Mouse (Mus musculus): ENCODE data around the gene Fam102a. TPM values are rescaled to one million over a fixed set of nuclear protein-coding genes. Genes with fewer than 3 reads are reported as not detected.

Gene Fam102a
- polyA plus RNA-seq, 1 experiment from 2014 or later, result 16.6 TPM

- Histone ChIP-seq H3K27me3 (ENCODE audit: control insufficient read depth, insufficient read depth, low read length) (no peaks in the 10 kb centered on the region), H3K36me3 (ENCODE audit: control insufficient read depth, insufficient read depth, low read length) (no peaks in the 10 kb centered on the region), H3K4me2 (replicated peaks; ENCODE audit: low read depth) (no peak overlapping the region), H3K4me3 (ENCODE audit: low read depth, low read length) (no peak overlapping the region), H3K27ac (replicated peaks) (no peak overlapping the region), H3K9me3 (ENCODE audit: control insufficient read depth, low read length) (no peaks in the 10 kb centered on the region), H3K4me1 (replicated peaks; ENCODE audit: control insufficient read depth, insufficient read depth) (no peaks in the 10 kb centered on the region), H3K9ac (ENCODE audit: low read length) (no peak overlapping the region)
- ATAC-seq (ENCODE audit: low FRiP score, low TSS enrichment) (no peak), DNase-seq (ENCODE audit: low spot score) (no peak)
- WGBS, result 37% methylated on average over 2 of the region's 2 CpGs
- no peak for TF ChIP-seq EP300 (optimal IDR thresholded peaks at IDR 0.05)
- no peak for TF ChIP-seq CTCF (IDR thresholded peaks at IDR 0.05; ENCODE audit: low read depth)
Measured at GRCm38 (mm10) chr2:32492661-32493060, 42.5 kb upstream of the Fam102a start.

- WGBS, result 52% methylated on average over 12 of the region's 12 CpGs
- Histone ChIP-seq H3K27ac (replicated peaks) (no peak overlapping the region), H3K4me2 (replicated peaks; ENCODE audit: low read depth) (no peak overlapping the region), H3K9ac (ENCODE audit: low read length) (no peak overlapping the region), H3K9me3 (ENCODE audit: control insufficient read depth, low read length) (no peaks in the 10 kb centered on the region), H3K4me3 (ENCODE audit: low read depth, low read length) (no peak overlapping the region), H3K36me3 (ENCODE audit: control insufficient read depth, insufficient read depth, low read length) (no peaks in the 10 kb centered on the region), H3K4me1 (replicated peaks; ENCODE audit: control insufficient read depth, insufficient read depth) (no peaks in the 10 kb centered on the region), H3K27me3 (ENCODE audit: control insufficient read depth, insufficient read depth, low read length) (no peaks in the 10 kb centered on the region)
- TF ChIP-seq CTCF (IDR thresholded peaks at IDR 0.05; ENCODE audit: low read depth), result no peak
- no peak for TF ChIP-seq EP300 (optimal IDR thresholded peaks at IDR 0.05)
- ATAC-seq (ENCODE audit: low FRiP score, low TSS enrichment) (0 out of 2 replicates have a peak, but pooled peaks have one; percentile 30), DNase-seq (ENCODE audit: low spot score) (peak; percentile 45)
Measured at GRCm38 (mm10) chr2:32493301-32493701, 41.8 kb upstream of the Fam102a start.

GRCm38 (mm10) chr2:32494522-32494921, 40.6 kb upstream of the Fam102a start:
- Histone ChIP-seq H3K27me3 (ENCODE audit: control insufficient read depth, insufficient read depth, low read length) (no peaks in the 10 kb centered on the region), H3K4me2 (replicated peaks; ENCODE audit: low read depth) (no peak overlapping the region), H3K27ac (replicated peaks) (no peak overlapping the region), H3K9me3 (ENCODE audit: control insufficient read depth, low read length) (no peaks in the 10 kb centered on the region), H3K4me3 (ENCODE audit: low read depth, low read length) (no peak overlapping the region), H3K36me3 (ENCODE audit: control insufficient read depth, insufficient read depth, low read length) (no peaks in the 10 kb centered on the region), H3K9ac (ENCODE audit: low read length) (no peak overlapping the region), H3K4me1 (replicated peaks; ENCODE audit: control insufficient read depth, insufficient read depth) (no peaks in the 10 kb centered on the region)
- DNase-seq (ENCODE audit: low spot score), result no peak
- ATAC-seq (ENCODE audit: low FRiP score, low TSS enrichment), result no peak
- TF ChIP-seq CTCF (IDR thresholded peaks at IDR 0.05; ENCODE audit: low read depth), result no peak
- TF ChIP-seq EP300 (optimal IDR thresholded peaks at IDR 0.05), result no peak
- WGBS, result 51% methylated on average over 2 of the region's 2 CpGs

- Histone ChIP-seq H3K9me3 (ENCODE audit: control insufficient read depth, low read length) (no peaks in the 10 kb centered on the region), H3K27ac (replicated peaks) (no peak overlapping the region), H3K4me3 (ENCODE audit: low read depth, low read length) (no peak overlapping the region), H3K9ac (ENCODE audit: low read length) (no peak overlapping the region), H3K36me3 (ENCODE audit: control insufficient read depth, insufficient read depth, low read length) (no peaks in the 10 kb centered on the region), H3K4me1 (replicated peaks; ENCODE audit: control insufficient read depth, insufficient read depth) (no peaks in the 10 kb centered on the region), H3K27me3 (ENCODE audit: control insufficient read depth, insufficient read depth, low read length) (no peaks in the 10 kb centered on the region), H3K4me2 (replicated peaks; ENCODE audit: low read depth) (no peak overlapping the region; the same call in 1 of the 2 replicates)
- no peak for ATAC-seq (ENCODE audit: low FRiP score, low TSS enrichment)
- WGBS, result 61% methylated on average over 20 of the region's 20 CpGs
- TF ChIP-seq CTCF (IDR thresholded peaks at IDR 0.05; ENCODE audit: low read depth) (no peak), EP300 (optimal IDR thresholded peaks at IDR 0.05) (no peak)
- DNase-seq (ENCODE audit: low spot score), result no peak
Measured at GRCm38 (mm10) chr2:32495185-32495726, 39.9 kb upstream of the Fam102a start.

- ATAC-seq (ENCODE audit: low FRiP score, low TSS enrichment) (no peak), DNase-seq (ENCODE audit: low spot score) (no peak)
- Histone ChIP-seq H3K4me1 (replicated peaks; ENCODE audit: control insufficient read depth, insufficient read depth) (no peaks in the 10 kb centered on the region), H3K9me3 (ENCODE audit: control insufficient read depth, low read length) (no peaks in the 10 kb centered on the region), H3K27ac (replicated peaks) (no peak overlapping the region), H3K4me3 (ENCODE audit: low read depth, low read length) (no peak overlapping the region), H3K36me3 (ENCODE audit: control insufficient read depth, insufficient read depth, low read length) (no peaks in the 10 kb centered on the region), H3K4me2 (replicated peaks; ENCODE audit: low read depth) (no peak overlapping the region), H3K27me3 (ENCODE audit: control insufficient read depth, insufficient read depth, low read length) (no peaks in the 10 kb centered on the region), H3K9ac (ENCODE audit: low read length) (no peak overlapping the region)
- WGBS, result 46% methylated on average over 5 of the region's 5 CpGs
- no peak for TF ChIP-seq EP300 (optimal IDR thresholded peaks at IDR 0.05)
- no peak for TF ChIP-seq CTCF (IDR thresholded peaks at IDR 0.05; ENCODE audit: low read depth)
Measured at GRCm38 (mm10) chr2:32496190-32496589, 38.9 kb upstream of the Fam102a start.

- Histone ChIP-seq H3K27me3 (ENCODE audit: control insufficient read depth, insufficient read depth, low read length) (no peaks in the 10 kb centered on the region), H3K36me3 (ENCODE audit: control insufficient read depth, insufficient read depth, low read length) (no peaks in the 10 kb centered on the region), H3K9me3 (ENCODE audit: control insufficient read depth, low read length) (no peaks in the 10 kb centered on the region), H3K4me1 (replicated peaks; ENCODE audit: control insufficient read depth, insufficient read depth) (no peaks in the 10 kb centered on the region), H3K27ac (replicated peaks) (no peak overlapping the region), H3K4me2 (replicated peaks; ENCODE audit: low read depth) (no peak overlapping the region), H3K9ac (ENCODE audit: low read length) (no peak overlapping the region), H3K4me3 (ENCODE audit: low read depth, low read length) (no peak overlapping the region)
- ATAC-seq (ENCODE audit: low FRiP score, low TSS enrichment) (no peak), DNase-seq (ENCODE audit: low spot score) (no peak)
- no peak for TF ChIP-seq EP300 (optimal IDR thresholded peaks at IDR 0.05)
- no peak for TF ChIP-seq CTCF (IDR thresholded peaks at IDR 0.05; ENCODE audit: low read depth)
- 62% methylated on average over 4 of the region's 4 CpGs for WGBS
Measured at GRCm38 (mm10) chr2:32499365-32499764, 35.8 kb upstream of the Fam102a start.
